Mouse (Mus musculus) forebrain, embryonic 12.5 days (tissue): ENCODE measurements around the gene Focad. TPM values are rescaled to one million over a fixed set of nuclear protein-coding genes. Genes with fewer than 3 reads are reported as not detected.

ENCODE experiments used
- ATAC-seq: fragments of 200-750 bp; cut with Nextera tagmentation; 2 replicates; pipeline ENCODE4 v1.8.0; 2017; ENCODE audit warnings: moderate TSS enrichment; ENCODE audit not compliant: low FRiP score
- H3K27ac ChIP-seq: fragments of 300-500 bp; sonication (generic); 2 replicates; pipeline ENCODE4 v1.5.1; 2016; ENCODE audit warnings: mild to moderate bottlenecking
- H3K27me3 ChIP-seq: fragments of 300-500 bp; sonication (generic); 2 replicates; pipeline ENCODE4 v1.6.1; 2016; ENCODE audit warnings: mild to moderate bottlenecking
- H3K36me3 ChIP-seq: fragments of 300-500 bp; sonication (generic); replicated peaks from 2 replicates; pipeline ENCODE4 v1.6.1; 2016; ENCODE audit warnings: mild to moderate bottlenecking
- H3K4me1 ChIP-seq: fragments of 300-500 bp; sonication (generic); 2 replicates; pipeline ENCODE4 v1.6.1; 2016
- H3K4me2 ChIP-seq: fragments of 300-500 bp; sonication (generic); 2 replicates; pipeline ENCODE4 v1.6.1; 2016; ENCODE audit warnings: mild to moderate bottlenecking, moderate library complexity
- H3K4me3 ChIP-seq: fragments of 300-500 bp; sonication (generic); replicated peaks from 2 replicates; pipeline ENCODE4 v1.5.1; 2016; ENCODE audit warnings: mild to moderate bottlenecking
- H3K9ac ChIP-seq: fragments of 300-500 bp; sonication (generic); 2 replicates; pipeline ENCODE4 v1.6.1; 2016; ENCODE audit warnings: mild to moderate bottlenecking
- H3K9me3 ChIP-seq: fragments of 300-500 bp; sonication (generic); 2 replicates; pipeline ENCODE4 v1.6.1; 2016
- WGBS: fragments of 180-500 bp; shearing (Covaris S2); methylation state at CpG from one replicate; pipeline ENCODE4 v1.1.7; 2016; 5-methylcytosine and 5-hydroxymethylcytosine counted together
- polyA plus RNA-seq: library from polyadenylated mRNA; unstranded; fragments of >200 nt; fragmentation: Nextera tagmentation; extraction: Ambion mirVana; gene quantifications from 2 replicates; pipeline ENCODE4 v1.2.1, GENCODE M21; 2016

Focad gene
- polyA plus RNA-seq, 1 experiment from 2014 or later, result 16.7 TPM

GRCm38 (mm10) chr4:88395717-88396116 lies 301.3 kb downstream of the Focad start:
- Histone ChIP-seq H3K4me3 (no peak overlapping the region), H3K4me1 (no peaks in the 10 kb centered on the region), H3K27me3 (no peaks in the 10 kb centered on the region), H3K27ac (no peak overlapping the region), H3K4me2 (no peak overlapping the region), H3K36me3 (no peaks in the 10 kb centered on the region), H3K9ac (no peak overlapping the region), H3K9me3 (no peaks in the 10 kb centered on the region)
- ATAC-seq, result no peak
- 97% methylated on average over 3 of the region's 3 CpGs for WGBS

DNA sequence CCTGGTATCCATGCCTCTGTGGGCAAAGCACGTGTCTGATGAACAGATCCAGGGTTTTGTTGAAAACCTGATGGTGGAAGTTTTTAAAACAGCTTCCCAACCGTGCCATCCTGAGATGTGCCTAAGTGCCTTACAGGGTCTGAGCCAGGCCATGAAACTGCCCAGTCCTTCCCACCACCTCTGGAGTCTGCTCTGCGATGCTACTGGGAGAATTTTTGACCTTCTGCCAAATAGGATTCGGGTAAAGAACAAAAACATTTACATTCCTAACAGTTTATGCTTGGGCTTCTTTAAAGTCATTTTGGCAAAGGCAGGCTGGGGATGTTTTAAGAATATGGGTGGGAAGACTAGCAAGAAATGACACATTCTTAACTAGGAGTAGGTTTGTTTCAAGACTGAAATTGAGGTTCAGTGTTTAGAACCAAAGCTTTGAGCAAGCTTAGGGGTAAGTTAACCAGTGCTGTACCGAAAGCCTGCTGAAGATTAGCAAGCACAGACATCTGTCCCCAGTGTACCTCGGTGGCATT lies 302.6 kb downstream of the Focad start:
- ATAC-seq, result no peak
- Histone ChIP-seq H3K4me1 (no peaks in the 10 kb centered on the region), H3K27ac (no peak overlapping the region), H3K27me3 (no peaks in the 10 kb centered on the region), H3K4me3 (no peak overlapping the region), H3K4me2 (no peak overlapping the region), H3K9ac (no peak overlapping the region), H3K9me3 (no peaks in the 10 kb centered on the region), H3K36me3 (no peaks in the 10 kb centered on the region)
- 80% methylated on average over 6 of the region's 6 CpGs for WGBS

GRCm38 (mm10) chr4:88400302-88400991 lies 306.0 kb downstream of the Focad start:
- Histone ChIP-seq H3K4me3 (no peak overlapping the region), H3K9ac (no peak overlapping the region), H3K27ac (no peak overlapping the region), H3K27me3 (no peaks in the 10 kb centered on the region), H3K9me3 (no peaks in the 10 kb centered on the region), H3K4me1 (no peaks in the 10 kb centered on the region), H3K4me2 (no peak overlapping the region), H3K36me3 (no peaks in the 10 kb centered on the region)
- ATAC-seq, result no peak
- WGBS, result 83% methylated on average over 9 of the region's 9 CpGs

DNA sequence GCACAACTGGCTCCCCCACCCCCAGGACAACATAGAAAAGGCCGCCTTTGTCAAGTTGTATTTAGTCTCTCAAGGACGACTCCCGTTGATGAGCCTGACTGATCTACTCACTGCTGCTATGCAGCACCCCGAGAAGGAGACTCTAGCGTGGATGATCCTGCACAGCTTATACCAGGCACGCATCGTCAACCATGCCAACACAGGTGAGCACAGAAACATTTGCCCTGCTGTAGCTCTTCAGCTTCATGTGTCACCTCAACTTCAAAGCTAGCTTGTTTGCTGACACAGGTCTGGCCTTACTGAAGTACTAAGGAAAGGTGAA lies 306.5 kb downstream of the Focad start:
- Histone ChIP-seq H3K4me2 (no peak overlapping the region), H3K27ac (no peak overlapping the region), H3K4me3 (no peak overlapping the region), H3K9ac (no peak overlapping the region), H3K27me3 (no peaks in the 10 kb centered on the region), H3K9me3 (no peaks in the 10 kb centered on the region), H3K36me3 (no peaks in the 10 kb centered on the region), H3K4me1 (no peaks in the 10 kb centered on the region)
- no peak for ATAC-seq
- WGBS, result 85% methylated on average over 7 of the region's 7 CpGs

GRCm38 (mm10) chr4:88402884-88403283 lies 308.5 kb downstream of the Focad start:
- WGBS, result 96% methylated on average over 6 of the region's 6 CpGs
- no peak for ATAC-seq

GRCm38 (mm10) chr4:88406887-88407696 lies 312.7 kb downstream of the Focad start:
- WGBS, result 78% methylated on average over 4 of the region's 4 CpGs
- H3K9me3 ChIP-seq, result no peaks in the 10 kb centered on the region
- peak overlapping the region; percentile 43; the same call in 1 of the 2 replicates for H3K27ac ChIP-seq
- H3K4me3 ChIP-seq, result no peak overlapping the region
- H3K9ac ChIP-seq, result no peak overlapping the region
- H3K4me1 ChIP-seq, result peaks cover 8% of the 10 kb centered on the region
- H3K4me2 ChIP-seq, result no peak overlapping the region
- no peaks in the 10 kb centered on the region for H3K27me3 ChIP-seq
- H3K36me3 ChIP-seq, result no peaks in the 10 kb centered on the region
- ATAC-seq, result peak; percentile 90

More at GRCm38 (mm10) chr4:88402884-88403283, 308.5 kb downstream of the Focad start:
- Histone ChIP-seq H3K9ac (no peak overlapping the region), H3K27ac (no peak overlapping the region), H3K27me3 (no peaks in the 10 kb centered on the region), H3K36me3 (no peaks in the 10 kb centered on the region), H3K4me2 (no peak overlapping the region), H3K9me3 (no peaks in the 10 kb centered on the region), H3K4me1 (peaks cover 8% of the 10 kb centered on the region), H3K4me3 (no peak overlapping the region)

DNA sequence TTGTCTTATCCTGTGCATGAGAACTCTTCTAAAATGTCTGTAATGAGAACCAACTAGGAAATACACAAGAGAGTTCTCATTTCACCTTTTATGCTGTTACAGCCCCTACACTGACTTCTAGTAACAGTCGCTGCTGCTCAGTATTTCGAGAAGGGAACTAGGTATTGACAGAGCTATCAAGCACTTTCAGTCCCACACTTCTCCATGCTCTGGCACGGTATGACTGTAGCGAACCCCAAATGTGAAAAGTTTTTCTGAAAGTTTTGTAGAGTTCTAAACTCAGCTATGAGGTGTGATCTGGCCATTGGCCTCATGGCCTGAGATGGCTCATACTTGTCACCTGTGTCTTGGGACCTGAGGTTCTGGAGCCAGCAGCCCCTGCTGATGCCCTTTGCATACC lies 314.9 kb downstream of the Focad start:
- Histone ChIP-seq H3K9ac (no peak overlapping the region), H3K4me3 (no peak overlapping the region), H3K36me3 (no peaks in the 10 kb centered on the region), H3K27me3 (no peaks in the 10 kb centered on the region), H3K9me3 (no peaks in the 10 kb centered on the region), H3K27ac (no peak overlapping the region), H3K4me1 (peaks cover 8% of the 10 kb centered on the region), H3K4me2 (no peak overlapping the region)
- ATAC-seq, result no peak
- 93% methylated on average over 4 of the region's 4 CpGs for WGBS

GRCm38 (mm10) chr4:88412331-88412730 lies 317.9 kb downstream of the Focad start:
- 92% methylated on average over 2 of the region's 2 CpGs for WGBS
- ATAC-seq, result no peak
- H3K9me3 ChIP-seq, result no peaks in the 10 kb centered on the region

DNA sequence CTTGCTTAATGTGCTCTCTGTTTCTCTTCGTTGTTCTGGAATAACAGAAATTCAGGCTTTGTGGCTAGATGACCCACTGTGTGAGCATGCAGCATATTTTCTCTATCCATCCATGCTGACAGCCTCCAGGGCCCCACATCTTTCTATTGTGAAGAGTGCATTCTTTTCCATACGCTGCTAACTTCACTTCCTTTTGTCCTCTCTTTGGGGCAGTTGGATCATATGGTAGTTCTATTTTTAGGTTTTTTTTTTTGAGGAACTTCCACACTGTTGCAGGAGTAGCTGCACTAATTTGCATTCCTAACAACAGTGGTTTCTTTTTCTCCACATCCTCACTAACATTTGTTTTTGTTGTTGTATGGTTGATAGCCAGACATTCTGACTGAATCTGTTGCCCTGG lies 320.6 kb downstream of the Focad start:
- no peak for ATAC-seq
- Histone ChIP-seq H3K4me1 (peaks cover 4% of the 10 kb centered on the region; the same call in 1 of the 2 replicates), H3K4me2 (no peak overlapping the region), H3K9ac (no peak overlapping the region), H3K27me3 (no peaks in the 10 kb centered on the region), H3K4me3 (no peak overlapping the region), H3K36me3 (no peaks in the 10 kb centered on the region), H3K27ac (no peak overlapping the region), H3K9me3 (no peaks in the 10 kb centered on the region)
- 39% methylated on average over 2 of the region's 2 CpGs for WGBS

More at GRCm38 (mm10) chr4:88412331-88412730, 317.9 kb downstream of the Focad start:
- Histone ChIP-seq H3K4me1 (peaks cover 5% of the 10 kb centered on the region), H3K27me3 (no peaks in the 10 kb centered on the region), H3K36me3 (no peaks in the 10 kb centered on the region), H3K27ac (no peak overlapping the region), H3K4me2 (no peak overlapping the region), H3K9ac (no peak overlapping the region), H3K4me3 (no peak overlapping the region)

GRCm38 (mm10) chr4:88419378-88419777 lies 324.9 kb downstream of the Focad start:
- no peaks in the 10 kb centered on the region for H3K9me3 ChIP-seq

DNA sequence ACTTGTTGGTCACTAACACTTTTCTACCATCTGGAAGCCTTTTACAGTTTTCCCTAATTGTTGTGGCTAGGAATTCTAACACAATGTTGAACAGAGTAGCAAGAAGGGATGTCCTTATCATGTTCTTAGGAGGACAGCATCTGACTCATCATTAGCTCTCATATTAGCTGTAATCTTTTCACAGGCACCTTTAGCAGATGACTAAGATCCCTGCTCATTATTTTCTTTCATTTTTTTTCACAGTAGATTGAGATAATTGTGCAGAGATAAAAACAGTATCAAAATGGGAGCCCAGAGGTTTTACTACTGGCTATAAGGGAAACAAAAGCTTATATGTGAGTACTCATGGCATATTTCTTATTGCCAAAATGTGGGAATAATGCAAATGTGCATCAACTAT lies 330.1 kb downstream of the Focad start:
- H3K27ac ChIP-seq, result no peak overlapping the region
- no peaks in the 10 kb centered on the region for H3K36me3 ChIP-seq
- no peaks in the 10 kb centered on the region for H3K4me1 ChIP-seq
- H3K4me3 ChIP-seq, result no peak overlapping the region
- H3K4me2 ChIP-seq, result no peak overlapping the region
- no peak overlapping the region for H3K9ac ChIP-seq
- ATAC-seq, result no peak
- no peaks in the 10 kb centered on the region for H3K9me3 ChIP-seq
- H3K27me3 ChIP-seq, result no peaks in the 10 kb centered on the region

More at GRCm38 (mm10) chr4:88419378-88419777, 324.9 kb downstream of the Focad start:
- Histone ChIP-seq H3K9ac (no peak overlapping the region), H3K4me2 (no peak overlapping the region), H3K27ac (no peak overlapping the region), H3K4me3 (no peak overlapping the region), H3K4me1 (peaks cover 4% of the 10 kb centered on the region; the same call in 1 of the 2 replicates), H3K36me3 (no peaks in the 10 kb centered on the region), H3K27me3 (no peaks in the 10 kb centered on the region)
- no peak for ATAC-seq
- WGBS, result 93% methylated on average over 5 of the region's 5 CpGs

- no peak overlapping the region for H3K9ac ChIP-seq
- H3K36me3 ChIP-seq, result no peaks in the 10 kb centered on the region
- no peak for ATAC-seq
- no peaks in the 10 kb centered on the region for H3K9me3 ChIP-seq
- 86% methylated on average over 2 of the region's 2 CpGs for WGBS
- H3K4me2 ChIP-seq, result no peak overlapping the region
- H3K27me3 ChIP-seq, result no peaks in the 10 kb centered on the region
- H3K4me3 ChIP-seq, result no peak overlapping the region
- no peak overlapping the region for H3K27ac ChIP-seq
- H3K4me1 ChIP-seq, result no peaks in the 10 kb centered on the region
These were observed 333.3 kb downstream of the Focad start for GRCm38 (mm10) chr4:88427630-88428239.
